Mouse (Mus musculus): ENCODE data around the gene Tmco5. TPM values are rescaled to one million over a fixed set of nuclear protein-coding genes. Genes with fewer than 3 reads are reported as not detected.

Tmco5 gene
- polyA plus RNA-seq, 1 experiment from 2014 or later, result not detected

DNA sequence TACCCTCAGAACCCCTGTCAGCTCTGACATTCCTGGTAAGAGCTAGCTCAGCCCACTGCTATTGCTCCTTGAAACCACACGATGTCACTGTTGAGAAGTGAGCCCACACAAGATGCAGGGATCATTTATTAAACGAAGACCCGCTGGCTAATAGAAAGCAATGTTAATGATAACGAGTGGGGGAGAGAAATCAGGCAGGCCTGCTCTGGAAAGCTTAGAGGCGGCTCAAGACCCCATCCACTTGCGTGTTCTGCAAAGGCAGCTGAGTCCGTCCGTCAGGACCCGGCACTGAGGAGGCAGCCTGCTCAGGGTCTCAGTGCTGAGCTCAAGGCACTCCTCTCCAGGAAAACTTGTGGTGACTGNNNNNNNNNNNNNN, 15.5 kb downstream of the Tmco5 start:
- Histone ChIP-seq H3K27ac (ENCODE audit: poor library complexity, severe bottlenecking) (no peak overlapping the region), H3K4me1 (replicated peaks) (0 out of 2 replicates have a peak, but pooled peaks cover 4% of the 10 kb centered on the region), H3K36me3 (no peaks in the 10 kb centered on the region), H3K4me3 (peak overlapping the region; percentile 41), H3K4me2 (peak overlapping the region; percentile 80), H3K9ac (peak overlapping the region; percentile 61), H3K27me3 (replicated peaks) (peaks cover 13% of the 10 kb centered on the region), H3K9me3 (replicated peaks) (no peaks in the 10 kb centered on the region)
- WGBS, result 3% methylated on average over 9 of the region's 9 CpGs
- peak; percentile 69; the same call in 1 of the 2 replicates for ATAC-seq (ENCODE audit: insufficient number of reproducible peaks, low FRiP score)

GRCm38 (mm10) chr2:116899615-116900272, 21.3 kb downstream of the Tmco5 start:
- Histone ChIP-seq H3K4me3 (peak overlapping the region; percentile 40), H3K4me1 (replicated peaks) (no peaks in the 10 kb centered on the region), H3K9ac (peak overlapping the region; percentile 49), H3K4me2 (peak overlapping the region; percentile 75), H3K9me3 (replicated peaks) (no peaks in the 10 kb centered on the region), H3K27me3 (replicated peaks) (peaks cover 17% of the 10 kb centered on the region), H3K27ac (ENCODE audit: poor library complexity, severe bottlenecking) (no peak overlapping the region), H3K36me3 (no peaks in the 10 kb centered on the region)
- 0 out of 2 replicates have a peak, but pooled peaks have one; percentile 71 for ATAC-seq (ENCODE audit: insufficient number of reproducible peaks, low FRiP score)
- 18% methylated on average over 19 of the region's 19 CpGs for WGBS

DNA sequence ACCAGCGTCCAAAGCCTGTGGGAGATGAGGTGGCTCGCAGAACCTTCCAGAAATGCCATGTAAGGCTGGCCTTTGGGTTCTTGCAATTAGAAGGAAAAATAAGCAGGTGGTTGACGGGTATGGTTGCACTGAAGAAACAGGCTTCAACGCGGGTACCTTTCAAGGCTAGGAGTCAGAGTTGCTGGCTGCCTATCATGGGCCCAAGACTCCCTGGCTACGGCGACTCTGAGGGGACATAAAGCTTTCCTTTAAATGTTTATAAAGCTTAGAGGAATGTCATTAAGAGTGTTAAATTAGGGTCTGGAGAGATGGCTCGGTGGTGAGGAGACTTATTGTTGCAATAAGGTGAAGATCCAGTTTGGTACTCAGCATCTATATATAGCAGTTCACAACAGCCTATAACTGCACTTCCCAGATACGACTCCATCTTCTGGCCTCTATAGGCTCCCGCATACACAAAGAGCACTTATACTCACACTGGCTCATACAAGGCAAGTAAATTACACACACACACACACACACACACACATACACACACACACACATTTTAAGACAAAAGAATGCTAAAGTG, 21.9 kb downstream of the Tmco5 start:
- H3K4me1 ChIP-seq (replicated peaks), result no peaks in the 10 kb centered on the region
- peaks cover 17% of the 10 kb centered on the region for H3K27me3 ChIP-seq (replicated peaks)
- H3K9ac ChIP-seq, result peak overlapping the region; percentile 49
- no peaks in the 10 kb centered on the region for H3K36me3 ChIP-seq
- 0 out of 2 replicates have a peak, but pooled peaks have one; percentile 18 for ATAC-seq (ENCODE audit: insufficient number of reproducible peaks, low FRiP score)
- H3K27ac ChIP-seq (ENCODE audit: poor library complexity, severe bottlenecking), result no peak overlapping the region
- WGBS, result 37% methylated on average over 10 of the region's 10 CpGs
- no peaks in the 10 kb centered on the region for H3K9me3 ChIP-seq (replicated peaks)
- peak overlapping the region; percentile 75 for H3K4me2 ChIP-seq
- H3K4me3 ChIP-seq, result peak overlapping the region; percentile 40

GRCm38 (mm10) chr2:116908268-116908667, 29.8 kb downstream of the Tmco5 start:
- Histone ChIP-seq H3K4me2 (no peak overlapping the region), H3K27ac (ENCODE audit: poor library complexity, severe bottlenecking) (no peak overlapping the region), H3K9ac (no peak overlapping the region), H3K27me3 (replicated peaks) (no peaks in the 10 kb centered on the region), H3K36me3 (no peaks in the 10 kb centered on the region), H3K9me3 (replicated peaks) (no peaks in the 10 kb centered on the region), H3K4me3 (no peak overlapping the region), H3K4me1 (replicated peaks) (no peaks in the 10 kb centered on the region)
- WGBS, result 54% methylated on average over 8 of the region's 8 CpGs
- ATAC-seq (ENCODE audit: insufficient number of reproducible peaks, low FRiP score), result no peak

DNA sequence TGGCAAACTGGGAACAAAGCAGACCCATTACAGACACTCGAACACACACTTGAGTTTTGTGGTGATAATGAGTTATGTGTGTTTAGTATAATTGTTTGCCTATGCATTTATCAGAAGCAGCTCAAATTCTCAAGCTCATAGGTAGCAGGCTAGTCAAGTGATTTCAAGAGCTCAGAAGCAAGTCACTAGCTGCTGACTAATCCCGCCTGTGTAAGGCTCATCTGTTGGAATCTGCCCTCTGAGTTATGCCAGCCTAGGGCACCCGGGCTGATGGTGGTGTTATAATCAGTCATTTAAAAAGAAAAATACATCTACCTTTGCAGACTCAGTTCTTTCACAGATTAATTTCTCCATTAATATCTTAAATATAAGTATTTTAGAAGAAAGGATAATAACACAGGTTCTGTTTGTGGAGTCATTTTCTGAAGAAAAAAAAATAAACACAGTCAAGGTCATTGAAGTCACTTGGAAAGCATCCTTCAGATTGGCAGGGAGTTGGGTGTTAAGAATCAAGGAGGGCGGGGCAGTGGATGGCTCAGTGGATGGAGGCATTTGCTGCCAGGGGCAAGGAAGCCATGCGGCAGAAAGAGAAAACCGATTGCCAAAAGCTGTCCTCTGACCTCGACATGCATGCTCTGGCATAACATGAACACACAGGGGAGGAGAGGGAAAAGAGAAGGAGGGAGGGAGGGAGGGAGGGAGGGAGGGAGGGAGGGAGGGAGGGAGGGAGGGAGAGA, 34.0 kb downstream of the Tmco5 start:
- WGBS, result 67% methylated on average over 7 of the region's 7 CpGs
- Histone ChIP-seq H3K36me3 (no peaks in the 10 kb centered on the region), H3K4me2 (no peak overlapping the region)

GRCm38 (mm10) chr2:116913677-116914405, 35.4 kb downstream of the Tmco5 start:
- Histone ChIP-seq H3K4me1 (replicated peaks) (no peaks in the 10 kb centered on the region), H3K9me3 (replicated peaks) (no peaks in the 10 kb centered on the region), H3K4me3 (no peak overlapping the region), H3K27ac (ENCODE audit: poor library complexity, severe bottlenecking) (no peak overlapping the region), H3K4me2 (0 out of 2 replicates have a peak overlapping the region, but pooled peaks have one; percentile 15), H3K36me3 (no peaks in the 10 kb centered on the region), H3K27me3 (replicated peaks) (peaks cover 7% of the 10 kb centered on the region; the same call in 1 of the 2 replicates), H3K9ac (no peak overlapping the region)
- no peak for ATAC-seq (ENCODE audit: insufficient number of reproducible peaks, low FRiP score)
- 75% methylated on average over 20 of the region's 20 CpGs for WGBS

More for the DNA sequence above, 34.0 kb downstream of the Tmco5 start:
- H3K27me3 ChIP-seq (replicated peaks), result peaks cover 7% of the 10 kb centered on the region; the same call in 1 of the 2 replicates
- no peak for ATAC-seq (ENCODE audit: insufficient number of reproducible peaks, low FRiP score)
- no peak overlapping the region for H3K4me3 ChIP-seq
- H3K9ac ChIP-seq, result no peak overlapping the region
- H3K9me3 ChIP-seq (replicated peaks), result no peaks in the 10 kb centered on the region
- no peak overlapping the region for H3K27ac ChIP-seq (ENCODE audit: poor library complexity, severe bottlenecking)
- H3K4me1 ChIP-seq (replicated peaks), result no peaks in the 10 kb centered on the region

DNA sequence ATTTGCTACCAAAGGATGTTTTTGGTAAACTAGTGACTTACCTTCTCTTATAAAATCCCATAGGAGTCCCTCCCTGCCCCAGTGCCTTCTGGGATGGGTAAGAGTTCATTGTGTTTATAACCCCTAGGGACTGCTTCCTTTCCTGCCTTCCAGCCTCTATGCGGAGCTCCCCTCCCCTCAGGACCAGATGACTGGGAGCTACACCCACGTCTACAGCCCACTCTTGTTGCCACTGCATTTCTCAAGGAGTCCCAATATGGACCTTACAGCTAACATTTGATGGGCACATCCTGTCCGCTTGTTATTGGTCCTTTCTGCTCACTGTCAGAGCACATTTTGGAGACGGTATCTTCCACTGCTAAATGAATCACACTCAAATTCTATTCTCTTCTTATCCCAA, 36.1 kb downstream of the Tmco5 start:
- Histone ChIP-seq H3K4me1 (replicated peaks) (no peaks in the 10 kb centered on the region), H3K9ac (no peak overlapping the region), H3K4me2 (no peak overlapping the region), H3K36me3 (no peaks in the 10 kb centered on the region), H3K4me3 (no peak overlapping the region), H3K27ac (ENCODE audit: poor library complexity, severe bottlenecking) (no peak overlapping the region), H3K9me3 (replicated peaks) (no peaks in the 10 kb centered on the region), H3K27me3 (replicated peaks) (peaks cover 7% of the 10 kb centered on the region; the same call in 1 of the 2 replicates)
- no peak for ATAC-seq (ENCODE audit: insufficient number of reproducible peaks, low FRiP score)
- 68% methylated on average over 4 of the region's 4 CpGs for WGBS

DNA sequence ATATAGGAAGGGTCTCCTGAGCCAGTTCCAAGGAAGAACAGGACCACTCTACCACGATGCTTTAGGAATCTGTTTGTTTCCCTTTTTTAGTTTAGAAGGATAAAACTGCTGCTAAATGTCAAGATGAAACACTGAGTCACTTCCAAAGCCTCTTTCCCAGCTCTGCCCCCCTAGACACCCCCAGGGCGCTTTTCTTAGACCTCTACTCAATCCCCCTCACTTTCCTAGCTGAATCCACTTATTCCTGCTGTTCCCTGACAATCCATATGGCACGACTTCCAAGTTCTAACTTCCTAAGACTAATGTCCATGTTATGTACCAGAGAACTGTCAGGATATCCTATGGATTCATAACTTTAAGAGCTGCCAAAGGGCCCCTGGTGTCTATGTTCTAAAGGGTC, 40.1 kb downstream of the Tmco5 start:
- peaks cover 7% of the 10 kb centered on the region; the same call in 1 of the 2 replicates for H3K27me3 ChIP-seq (replicated peaks)
- peaks cover 5% of the 10 kb centered on the region; the same call in 1 of the 2 replicates for H3K4me1 ChIP-seq (replicated peaks)
- H3K9ac ChIP-seq, result no peak overlapping the region
- 61% methylated on average over 3 of the region's 3 CpGs for WGBS
- no peaks in the 10 kb centered on the region for H3K36me3 ChIP-seq
- H3K27ac ChIP-seq (ENCODE audit: poor library complexity, severe bottlenecking), result no peak overlapping the region
- no peak for ATAC-seq (ENCODE audit: insufficient number of reproducible peaks, low FRiP score)
- no peak overlapping the region for H3K4me3 ChIP-seq
- no peak overlapping the region for H3K4me2 ChIP-seq
- H3K9me3 ChIP-seq (replicated peaks), result peaks cover 6% of the 10 kb centered on the region; the same call in 1 of the 2 replicates

DNA sequence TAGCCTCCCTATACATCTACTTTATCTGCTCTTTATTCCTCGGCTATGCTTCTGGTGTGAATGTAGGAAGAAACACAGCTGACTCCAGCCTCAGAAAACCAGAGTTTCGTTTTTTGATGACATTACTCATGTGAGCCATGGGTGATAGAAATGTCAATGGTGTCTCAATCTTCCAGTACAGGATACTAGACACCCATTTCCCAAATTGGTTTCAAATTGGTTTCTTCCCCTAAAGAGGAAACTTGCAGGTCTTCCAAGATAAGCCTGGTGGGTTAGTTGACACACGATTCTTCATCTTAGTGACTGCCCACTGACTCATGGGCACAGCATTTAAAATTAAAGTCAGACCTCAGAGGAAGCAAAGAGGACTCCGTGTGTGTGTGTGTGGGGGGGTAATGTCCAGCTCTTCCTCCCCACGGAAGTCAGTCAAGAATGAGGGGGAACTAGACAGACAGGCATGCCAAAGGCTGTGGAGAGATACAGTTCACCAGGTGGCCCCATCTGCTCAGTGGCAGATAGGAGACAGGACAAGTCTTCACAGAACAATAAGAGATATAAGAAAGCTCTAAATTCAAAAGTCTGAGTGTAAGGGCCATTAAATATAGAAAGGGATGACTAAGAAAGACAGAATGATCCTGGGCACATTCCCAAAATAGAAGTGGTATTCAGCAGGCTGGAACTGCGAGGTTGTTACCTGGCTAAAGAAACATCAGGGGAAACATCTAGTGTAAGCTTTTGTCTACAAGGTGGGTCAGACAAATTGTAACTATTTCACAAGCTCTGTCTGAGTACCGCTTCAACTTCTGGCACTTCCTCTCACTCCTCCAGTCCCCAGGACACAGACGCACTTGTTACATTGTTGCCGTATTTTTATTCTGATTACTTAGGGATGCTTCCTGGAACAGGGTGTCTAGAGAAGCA, 44.3 kb downstream of the Tmco5 start:
- H3K27ac ChIP-seq (ENCODE audit: poor library complexity, severe bottlenecking), result no peak overlapping the region
- WGBS, result 53% methylated on average over 9 of the region's 9 CpGs
- H3K4me3 ChIP-seq, result no peak overlapping the region
- H3K9me3 ChIP-seq (replicated peaks), result peaks cover 14% of the 10 kb centered on the region; the same call in 1 of the 2 replicates
- H3K36me3 ChIP-seq, result no peaks in the 10 kb centered on the region
- no peak for ATAC-seq (ENCODE audit: insufficient number of reproducible peaks, low FRiP score)
- no peak overlapping the region for H3K4me2 ChIP-seq
- peaks cover 5% of the 10 kb centered on the region; the same call in 1 of the 2 replicates for H3K4me1 ChIP-seq (replicated peaks)
- H3K9ac ChIP-seq, result no peak overlapping the region
- no peaks in the 10 kb centered on the region for H3K27me3 ChIP-seq (replicated peaks)

DNA sequence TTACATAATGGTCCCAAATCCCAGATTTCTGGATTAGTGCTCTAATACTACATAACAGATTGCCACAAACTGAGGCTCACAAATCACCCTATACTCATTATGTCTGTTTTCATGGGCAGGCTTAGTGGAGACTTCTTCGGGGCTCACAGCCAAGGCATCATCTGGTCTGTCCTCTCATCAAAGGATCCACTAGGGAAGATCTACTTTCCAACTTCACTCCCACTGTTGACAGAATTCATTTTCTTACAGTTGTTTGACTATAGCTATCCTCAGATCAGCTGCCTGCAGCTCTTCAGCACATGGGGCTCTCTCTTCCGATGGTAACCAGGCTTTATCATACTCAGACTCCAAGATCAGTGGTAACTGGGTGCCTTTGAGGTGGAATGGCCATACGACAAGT, 45.2 kb downstream of the Tmco5 start:
- peaks cover 5% of the 10 kb centered on the region; the same call in 1 of the 2 replicates for H3K4me1 ChIP-seq (replicated peaks)
- no peaks in the 10 kb centered on the region for H3K27me3 ChIP-seq (replicated peaks)
- ATAC-seq (ENCODE audit: insufficient number of reproducible peaks, low FRiP score), result no peak
- no peak overlapping the region for H3K4me3 ChIP-seq
- 78% methylated on average over 3 of the region's 3 CpGs for WGBS
- H3K27ac ChIP-seq (ENCODE audit: poor library complexity, severe bottlenecking), result no peak overlapping the region
- H3K36me3 ChIP-seq, result no peaks in the 10 kb centered on the region
- H3K9me3 ChIP-seq (replicated peaks), result peaks cover 14% of the 10 kb centered on the region; the same call in 1 of the 2 replicates
- no peak overlapping the region for H3K9ac ChIP-seq
- H3K4me2 ChIP-seq, result no peak overlapping the region

All from heart, embryonic 12.5 days (tissue).